Mouse (Mus musculus) olfactory bulb, adult 2 months (tissue): Measurements from ENCODE around the gene Colca2.

Experiments
- CTCF ChIP-seq: fragments of 200-500 bp; IDR thresholded peaks from 2 replicates; pipeline ENCODE4 v1.5.1; 2012; ENCODE audit warnings: low read depth, mild to moderate bottlenecking, low read length, moderate library complexity; ENCODE audit not compliant: insufficient read depth
- POLR2A ChIP-seq: fragments of 200-500 bp; IDR thresholded peaks from 2 replicates; pipeline ENCODE4 v1.6.1; 2012; ENCODE audit warnings: mild to moderate bottlenecking, low read depth, low read length, moderate library complexity; ENCODE audit not compliant: insufficient read depth

DNA sequence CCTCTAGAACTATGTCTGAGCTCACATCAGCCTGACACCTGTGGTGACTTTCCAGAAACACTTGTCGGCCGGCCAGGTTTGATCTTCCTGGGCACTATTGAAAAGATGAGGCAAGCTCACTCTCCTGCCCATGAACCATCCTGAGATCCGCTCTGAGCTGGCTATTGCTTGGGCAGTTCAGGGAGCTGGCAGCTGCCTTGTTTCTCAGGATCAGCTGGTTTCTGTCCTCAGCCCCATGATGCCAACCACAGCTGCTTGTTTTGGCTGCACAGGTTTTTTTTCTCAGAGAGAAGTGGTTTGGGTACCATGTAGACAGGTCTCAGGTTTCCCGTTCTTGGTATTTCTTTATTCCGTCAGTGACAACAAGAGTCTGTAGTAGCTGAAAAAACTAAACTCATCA, 19.9 kb downstream of the Colca2 start:
- TF ChIP-seq CTCF (no peak), POLR2A (no peak)
